Mouse (Mus musculus): ENCODE results near the gene Pxn. TPM values are rescaled to one million over a fixed set of nuclear protein-coding genes. Genes with fewer than 3 reads are reported as not detected.

Pxn gene
- polyA plus RNA-seq, 1 experiment from 2014 or later, result 28.6 TPM

DNA sequence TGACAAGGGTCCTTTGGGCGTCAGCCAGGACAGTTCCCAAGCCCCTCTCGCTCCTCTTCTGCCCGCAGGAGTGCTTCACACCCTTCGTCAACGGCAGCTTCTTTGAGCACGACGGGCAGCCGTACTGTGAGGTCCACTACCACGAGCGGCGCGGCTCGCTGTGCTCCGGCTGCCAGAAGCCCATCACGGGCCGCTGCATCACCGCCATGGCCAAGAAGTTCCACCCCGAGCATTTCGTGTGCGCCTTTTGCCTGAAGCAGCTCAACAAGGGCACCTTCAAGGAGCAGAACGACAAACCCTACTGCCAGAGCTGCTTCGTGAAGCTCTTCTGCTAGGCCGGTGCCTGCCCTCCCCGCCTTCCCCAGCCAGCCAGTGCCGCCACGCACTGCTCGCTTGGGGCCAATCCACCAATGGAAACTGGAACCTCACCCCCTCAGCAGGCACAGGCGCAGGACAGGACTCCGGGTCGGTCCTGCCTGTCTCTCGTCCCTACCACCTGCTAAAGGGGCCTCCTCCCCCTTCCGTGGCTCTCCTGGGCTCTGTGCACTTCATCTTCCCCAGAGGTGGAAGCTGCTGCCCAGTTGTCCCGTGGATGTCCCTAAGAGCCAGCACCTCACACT, 47.4 kb downstream of the Pxn start:
- WGBS, result 87% methylated on average over 33 of the region's 33 CpGs
- no peak overlapping the region for H3K9ac ChIP-seq (ENCODE audit: low read depth, low read length)
- no peak overlapping the region for H3K4me3 ChIP-seq (ENCODE audit: low read depth, low read length)
- no peaks in the 10 kb centered on the region for H3K4me1 ChIP-seq (ENCODE audit: control insufficient read depth, insufficient read depth, low read length)
- H3K4me2 ChIP-seq (ENCODE audit: low read depth, low read length), result no peak overlapping the region
- DNase-seq (ENCODE audit: low spot score) (no peak), ATAC-seq (ENCODE audit: low read depth) (no peak)
- H3K27ac ChIP-seq (replicated peaks; ENCODE audit: low read depth, low read length), result no peak overlapping the region
- no peaks in the 10 kb centered on the region for H3K9me3 ChIP-seq (ENCODE audit: control insufficient read depth, low read length)
- H3K36me3 ChIP-seq (ENCODE audit: control insufficient read depth, insufficient read depth, low read length), result peaks cover 48% of the 10 kb centered on the region
- H3K27me3 ChIP-seq (replicated peaks; ENCODE audit: control insufficient read depth, insufficient read depth, low read length), result no peaks in the 10 kb centered on the region

DNA sequence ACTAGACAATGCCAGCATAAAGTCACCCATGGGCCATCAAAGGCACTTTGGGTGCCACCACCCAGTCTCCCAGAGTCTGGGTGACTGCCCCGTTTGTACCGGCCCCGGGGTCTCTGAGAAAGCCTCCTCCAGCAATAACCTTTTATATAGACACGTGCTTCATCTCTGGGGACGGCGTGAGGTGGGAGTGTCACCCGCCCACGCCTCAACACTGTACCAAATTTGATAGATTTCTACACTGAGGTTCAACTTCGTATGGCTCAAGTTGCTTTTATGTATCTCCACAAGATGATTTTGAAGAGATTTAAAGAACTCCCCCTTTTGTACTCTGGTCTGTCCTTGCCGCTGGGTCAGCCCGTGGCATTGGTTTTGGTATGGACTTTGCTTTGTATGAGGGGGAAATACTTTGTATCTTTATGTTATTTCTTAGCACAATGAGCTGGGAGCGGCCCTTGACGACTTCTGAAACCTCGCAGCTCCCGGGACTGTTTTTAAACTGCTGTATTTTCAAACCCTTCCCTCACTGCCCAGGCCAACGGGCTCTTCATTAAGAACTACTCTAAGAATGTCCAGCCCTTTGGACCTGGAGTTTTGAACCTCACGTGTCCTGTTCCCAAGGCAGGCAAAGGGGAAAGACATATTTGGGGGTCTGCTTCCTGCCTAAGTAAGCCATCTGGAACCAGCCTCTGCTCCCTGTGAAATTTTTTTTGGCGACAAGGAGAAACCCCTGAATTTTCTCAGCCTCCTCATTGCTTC, 48.2 kb downstream of the Pxn start:
- no peaks in the 10 kb centered on the region for H3K27me3 ChIP-seq (replicated peaks; ENCODE audit: control insufficient read depth, insufficient read depth, low read length)
- no peaks in the 10 kb centered on the region for H3K9me3 ChIP-seq (ENCODE audit: control insufficient read depth, low read length)
- no peak overlapping the region for H3K9ac ChIP-seq (ENCODE audit: low read depth, low read length)
- WGBS, result 90% methylated on average over 18 of the region's 18 CpGs
- H3K27ac ChIP-seq (replicated peaks; ENCODE audit: low read depth, low read length), result no peak overlapping the region
- no peak for DNase-seq (ENCODE audit: low spot score)
- peaks cover 44% of the 10 kb centered on the region for H3K36me3 ChIP-seq (ENCODE audit: control insufficient read depth, insufficient read depth, low read length)
- H3K4me3 ChIP-seq (ENCODE audit: low read depth, low read length), result no peak overlapping the region
- H3K4me1 ChIP-seq (ENCODE audit: control insufficient read depth, insufficient read depth, low read length), result no peaks in the 10 kb centered on the region
- H3K4me2 ChIP-seq (ENCODE audit: low read depth, low read length), result no peak overlapping the region
- no peak for ATAC-seq (ENCODE audit: low read depth)

GRCm38 (mm10) chr5:115556217-115556616, 49.7 kb downstream of the Pxn start:
- Histone ChIP-seq H3K27me3 (replicated peaks; ENCODE audit: control insufficient read depth, insufficient read depth, low read length) (no peaks in the 10 kb centered on the region), H3K4me1 (ENCODE audit: control insufficient read depth, insufficient read depth, low read length) (peaks cover 5% of the 10 kb centered on the region; the same call in 1 of the 2 replicates), H3K27ac (replicated peaks; ENCODE audit: low read depth, low read length) (no peak overlapping the region), H3K4me3 (ENCODE audit: low read depth, low read length) (no peak overlapping the region), H3K4me2 (ENCODE audit: low read depth, low read length) (no peak overlapping the region), H3K36me3 (ENCODE audit: control insufficient read depth, insufficient read depth, low read length) (peaks cover 51% of the 10 kb centered on the region), H3K9me3 (ENCODE audit: control insufficient read depth, low read length) (no peaks in the 10 kb centered on the region), H3K9ac (ENCODE audit: low read depth, low read length) (no peak overlapping the region)
- 5% methylated on average over 8 of the region's 8 CpGs for WGBS
- DNase-seq (ENCODE audit: low spot score) (peak; percentile 81), ATAC-seq (ENCODE audit: low read depth) (no peak)

- no peak for DNase-seq (ENCODE audit: low spot score)
- no peak overlapping the region for H3K9ac ChIP-seq (ENCODE audit: low read depth, low read length)
- no peaks in the 10 kb centered on the region for H3K9me3 ChIP-seq (ENCODE audit: control insufficient read depth, low read length)
- no peak overlapping the region for H3K27ac ChIP-seq (replicated peaks; ENCODE audit: low read depth, low read length)
- no peak overlapping the region for H3K4me3 ChIP-seq (ENCODE audit: low read depth, low read length)
- no peak for ATAC-seq (ENCODE audit: low read depth)
- H3K4me1 ChIP-seq (ENCODE audit: control insufficient read depth, insufficient read depth, low read length), result peaks cover 5% of the 10 kb centered on the region; the same call in 1 of the 2 replicates
- no peaks in the 10 kb centered on the region for H3K27me3 ChIP-seq (replicated peaks; ENCODE audit: control insufficient read depth, insufficient read depth, low read length)
- H3K36me3 ChIP-seq (ENCODE audit: control insufficient read depth, insufficient read depth, low read length), result peaks cover 55% of the 10 kb centered on the region
- H3K4me2 ChIP-seq (ENCODE audit: low read depth, low read length), result no peak overlapping the region
- 92% methylated on average over 14 of the region's 14 CpGs for WGBS
These were observed 51.8 kb downstream of the Pxn start for GRCm38 (mm10) chr5:115558182-115558794.

GRCm38 (mm10) chr5:115559237-115560101, 53.0 kb downstream of the Pxn start, which contains the start of gene Rplp0:
TSS of gene Rplp0 (plus strand) at chr5:115559467.
- H3K4me1 ChIP-seq (ENCODE audit: control insufficient read depth, insufficient read depth, low read length), result peaks cover 5% of the 10 kb centered on the region; the same call in 1 of the 2 replicates
- peaks cover 51% of the 10 kb centered on the region for H3K36me3 ChIP-seq (ENCODE audit: control insufficient read depth, insufficient read depth, low read length)
- DNase-seq (ENCODE audit: low spot score), result peak; percentile 99
- peak within 1 kb of the TSS; percentile 98 for H3K9ac ChIP-seq (ENCODE audit: low read depth, low read length)
- H3K9me3 ChIP-seq (ENCODE audit: control insufficient read depth, low read length), result no peaks in the 10 kb centered on the region
- peak within 1 kb of the TSS; percentile 87 for H3K4me3 ChIP-seq (ENCODE audit: low read depth, low read length)
- H3K4me2 ChIP-seq (ENCODE audit: low read depth, low read length), result peak within 1 kb of the TSS; percentile 87
- WGBS, result 2% methylated on average over 54 of the region's 78 CpGs
- peak within 1 kb of the TSS; percentile 90 for H3K27ac ChIP-seq (replicated peaks; ENCODE audit: low read depth, low read length)
- H3K27me3 ChIP-seq (replicated peaks; ENCODE audit: control insufficient read depth, insufficient read depth, low read length), result no peaks in the 10 kb centered on the region
- ATAC-seq (ENCODE audit: low read depth), result peak; percentile 99

DNA sequence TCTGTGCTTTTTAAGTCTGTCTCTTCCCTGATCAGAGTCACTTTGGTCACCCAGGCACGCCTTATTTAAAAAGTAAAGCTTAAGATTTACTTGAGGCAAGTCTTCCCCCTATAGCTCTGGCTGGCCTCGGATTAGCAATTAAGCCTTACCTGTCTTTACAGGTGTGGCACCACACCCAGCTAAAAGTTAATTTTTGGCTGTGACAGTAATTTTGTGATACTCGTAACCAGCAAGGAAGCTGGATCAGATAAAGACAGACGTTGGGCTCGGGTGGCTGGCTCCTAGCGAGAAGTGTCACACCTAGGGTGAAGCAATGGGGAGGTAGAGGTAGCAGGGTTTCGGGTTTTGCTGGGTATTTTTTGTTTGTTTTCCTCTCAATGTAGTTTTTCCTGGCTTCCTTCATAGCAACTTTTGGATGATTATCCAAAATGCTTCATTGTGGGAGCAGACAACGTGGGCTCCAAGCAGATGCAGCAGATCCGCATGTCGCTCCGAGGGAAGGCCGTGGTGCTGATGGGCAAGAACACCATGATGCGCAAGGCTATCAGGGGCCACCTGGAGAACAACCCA, 53.9 kb downstream of the Pxn start:
- Histone ChIP-seq H3K4me1 (ENCODE audit: control insufficient read depth, insufficient read depth, low read length) (peaks cover 5% of the 10 kb centered on the region; the same call in 1 of the 2 replicates), H3K36me3 (ENCODE audit: control insufficient read depth, insufficient read depth, low read length) (peaks cover 42% of the 10 kb centered on the region), H3K9me3 (ENCODE audit: control insufficient read depth, low read length) (no peaks in the 10 kb centered on the region), H3K4me3 (ENCODE audit: low read depth, low read length) (peak overlapping the region; percentile 87), H3K27ac (replicated peaks; ENCODE audit: low read depth, low read length) (no peak overlapping the region), H3K27me3 (replicated peaks; ENCODE audit: control insufficient read depth, insufficient read depth, low read length) (no peaks in the 10 kb centered on the region), H3K9ac (ENCODE audit: low read depth, low read length) (peak overlapping the region; percentile 98), H3K4me2 (ENCODE audit: low read depth, low read length) (peak overlapping the region; percentile 87)
- DNase-seq (ENCODE audit: low spot score) (no peak), ATAC-seq (ENCODE audit: low read depth) (no peak)
- WGBS, result 30% methylated on average over 13 of the region's 13 CpGs

GRCm38 (mm10) chr5:115563771-115564585, 57.5 kb downstream of the Pxn start:
- Histone ChIP-seq H3K36me3 (ENCODE audit: control insufficient read depth, insufficient read depth, low read length) (peaks cover 42% of the 10 kb centered on the region), H3K4me2 (ENCODE audit: low read depth, low read length) (peak overlapping the region; percentile 85; the same call in 1 of the 2 replicates), H3K4me1 (ENCODE audit: control insufficient read depth, insufficient read depth, low read length) (peaks cover 15% of the 10 kb centered on the region), H3K9ac (ENCODE audit: low read depth, low read length) (no peak overlapping the region), H3K27ac (replicated peaks; ENCODE audit: low read depth, low read length) (no peak overlapping the region), H3K27me3 (replicated peaks; ENCODE audit: control insufficient read depth, insufficient read depth, low read length) (no peaks in the 10 kb centered on the region), H3K4me3 (ENCODE audit: low read depth, low read length) (no peak overlapping the region; the same call in 1 of the 2 replicates), H3K9me3 (ENCODE audit: control insufficient read depth, low read length) (no peaks in the 10 kb centered on the region)
- ATAC-seq (ENCODE audit: low read depth) (no peak), DNase-seq (ENCODE audit: low spot score) (no peak)
- 41% methylated on average over 5 of the region's 5 CpGs for WGBS
